24 mouse cellular contexts compared by ENCODE assay signal in genomic region chr6:37451664-37452063, GRCm38 (mm10). TPM values are rescaled to one million over a fixed set of nuclear protein-coding genes. Genes with fewer than 3 reads are reported as not detected.
DNase-seq lines count a peak whose midpoint lies in the region; ATAC-seq and TF ChIP-seq lines count a peak whose summit lies in the region.
"Had no signal": no experiment of that assay in that cellular context is flagged by ENCODE, and none has a peak within 500 bp of the region (broad histone marks: within the 10 kb centered on the region; RNA-seq: fewer than 3 reads in every experiment).

No protein-coding gene starts in this region.

- no peak overlapping the region for H3K9ac ChIP-seq in intestine, embryonic 15.5 days
- H3K9ac ChIP-seq in intestine, postnatal 0 days (ENCODE audit: low read depth, low read length) = no peak overlapping the region
- no peak overlapping the region for H3K9ac ChIP-seq in CH12.LX (ENCODE audit: insufficient read depth, low read depth)
- H3K9ac ChIP-seq: embryonic facial prominence, embryonic 12.5 days; embryonic facial prominence, embryonic 15.5 days; forebrain, embryonic 12.5 days; forebrain, embryonic 15.5 days; hindbrain, embryonic 12.5 days; hindbrain, embryonic 15.5 days had no signal

- H3K4me3 ChIP-seq in intestine, embryonic 15.5 days (replicated peaks) = no peak overlapping the region
- H3K4me3 ChIP-seq in intestine, postnatal 0 days (ENCODE audit: low read depth, low read length) = no peak overlapping the region
- H3K4me3 ChIP-seq in CH12.LX (replicated peaks in 1 of 3; ENCODE audit: low read depth in 2 of 3, low read length in 2 of 3, poor library complexity in 1 of 3) = no peak overlapping the region
- H3K4me3 ChIP-seq: embryonic facial prominence, embryonic 12.5 days; embryonic facial prominence, embryonic 15.5 days; forebrain, embryonic 12.5 days; forebrain, embryonic 15.5 days; gastrocnemius, adult 2 months; heart, adult 2 months; hindbrain, embryonic 12.5 days; hindbrain, embryonic 15.5 days had no signal

- in situ Hi-C loops in CH12.LX (cut with MboI; ENCODE audit: low pct_ligation_motif_present, low pct_unique_long_range_greater_than_20kb, low sequenced_read_pairs) = loop anchor here (10.0 kb wide), 1 partner anchor 257 kb away; no protein-coding TSS in a partner anchor

- H3K79me2 ChIP-seq in CH12.LX (replicated peaks; ENCODE audit: control insufficient read depth, extremely low read depth, insufficient read depth, poor library complexity, severe bottlenecking) = no peaks in the 10 kb centered on the region

- DNase-seq in CH12.LX (ENCODE audit: extremely low read depth) = no peak
- no peak for DNase-seq in cerebellum, adult 18-20 months
- no peak for DNase-seq in frontal cortex, postnatal 10 days (ENCODE audit: low spot score in 2 of 2)
- DNase-seq: adrenal gland, postnatal 10 days; adrenal gland, postnatal 36 days; B cell, adult 2 months; cerebellum, adult 2 months; cerebellum, adult 9-11 months; cerebellum, postnatal 25 days; gastrocnemius, adult 2 months; gastrocnemius, postnatal 14 days; heart, adult 2 months; kidney, adult 11 months had no signal

- H3K36me3 ChIP-seq in intestine, embryonic 15.5 days = no peaks in the 10 kb centered on the region
- no peaks in the 10 kb centered on the region for H3K36me3 ChIP-seq in intestine, postnatal 0 days (ENCODE audit: control insufficient read depth, insufficient read depth)
- H3K36me3 ChIP-seq in CH12.LX (replicated peaks in 1 of 2; ENCODE audit: control insufficient read depth in 1 of 2, insufficient read depth in 1 of 2, low read length in 1 of 2) = peaks cover 0 to 1% of the 10 kb centered on the region in 2 experiments
- H3K36me3 ChIP-seq: embryonic facial prominence, embryonic 12.5 days; embryonic facial prominence, embryonic 15.5 days; forebrain, embryonic 12.5 days; forebrain, embryonic 15.5 days; hindbrain, embryonic 12.5 days; hindbrain, embryonic 15.5 days had no signal

- 43% methylated on average over 4 of the region's 4 CpGs for WGBS in intestine, embryonic 15.5 days
- 28% methylated on average over 4 of the region's 4 CpGs for WGBS in intestine, postnatal 0 days

- H3K4me1 ChIP-seq in intestine, embryonic 15.5 days (replicated peaks) = no peaks in the 10 kb centered on the region
- no peaks in the 10 kb centered on the region for H3K4me1 ChIP-seq in intestine, postnatal 0 days (replicated peaks; ENCODE audit: control insufficient read depth, insufficient read depth, low read length)
- H3K4me1 ChIP-seq in CH12.LX (ENCODE audit: control insufficient read depth in 1 of 2, insufficient read depth in 2 of 2) = peaks cover 0 to 5% of the 10 kb centered on the region in 2 experiments; a peak in 2 of 4 replicates
- H3K4me1 ChIP-seq: embryonic facial prominence, embryonic 12.5 days; embryonic facial prominence, embryonic 15.5 days; forebrain, embryonic 12.5 days; forebrain, embryonic 15.5 days; hindbrain, embryonic 12.5 days; hindbrain, embryonic 15.5 days had no signal

- no peak for TF ChIP-seq RAD21 in CH12.LX (IDR thresholded peaks at IDR 0.05; ENCODE audit: low read depth, low read length)

- no peak for TF ChIP-seq POLR2A in CH12.LX (IDR thresholded peaks at IDR 0.05; ENCODE audit: low read depth, low read length)

- dilution Hi-C loops in CH12.LX (cut with MboI; ENCODE audit: extremely low pct_ligation_motif_present, extremely low pct_unique_long_range_greater_than_20kb, low sequenced_read_pairs) = no loop called here

- peak; percentile 22; the same call in 1 of the 2 replicates for ATAC-seq in intestine, embryonic 15.5 days
- no peak for ATAC-seq in intestine, postnatal 0 days
- peak; percentile 50 for ATAC-seq in granulocyte monocyte progenitor cell, adult 5-6 weeks (replicated peaks; ENCODE audit: poor library complexity, severe bottlenecking)
- ATAC-seq in megakaryocyte, adult 5-6 weeks (ENCODE audit: poor library complexity, severe bottlenecking) = peak; percentile 43
- ATAC-seq: forebrain, embryonic 15.5 days had no signal

- H3K4me2 ChIP-seq in intestine, embryonic 15.5 days (replicated peaks) = no peak overlapping the region
- H3K4me2 ChIP-seq in intestine, postnatal 0 days (replicated peaks; ENCODE audit: low read depth) = no peak overlapping the region
- peak overlapping the region; percentile 11; the same call in 1 of the 2 replicates for H3K4me2 ChIP-seq in CH12.LX (ENCODE audit: insufficient read depth, low read depth, poor library complexity, severe bottlenecking)
- H3K4me2 ChIP-seq: embryonic facial prominence, embryonic 12.5 days; embryonic facial prominence, embryonic 15.5 days; forebrain, embryonic 12.5 days; forebrain, embryonic 15.5 days; heart, embryonic 11.5 days; hindbrain, embryonic 12.5 days; hindbrain, embryonic 15.5 days had no signal

- H3K27ac ChIP-seq in intestine, embryonic 15.5 days = no peak overlapping the region
- no peak overlapping the region for H3K27ac ChIP-seq in intestine, postnatal 0 days (ENCODE audit: low read depth, low read length)
- no peak overlapping the region for H3K27ac ChIP-seq in CH12.LX (ENCODE audit: insufficient read depth, low read depth)
- H3K27ac ChIP-seq: embryonic facial prominence, embryonic 12.5 days; embryonic facial prominence, embryonic 15.5 days; forebrain, embryonic 12.5 days; forebrain, embryonic 15.5 days; gastrocnemius, adult 2 months; heart, adult 2 months; hindbrain, embryonic 12.5 days; hindbrain, embryonic 15.5 days had no signal

- no peaks in the 10 kb centered on the region; the same call in 1 of the 2 replicates for H3K9me3 ChIP-seq in intestine, embryonic 15.5 days
- H3K9me3 ChIP-seq in intestine, postnatal 0 days (ENCODE audit: control insufficient read depth) = no peaks in the 10 kb centered on the region
- no peaks in the 10 kb centered on the region for H3K9me3 ChIP-seq in CH12.LX (replicated peaks; ENCODE audit: low read length)
- H3K9me3 ChIP-seq: embryonic facial prominence, embryonic 12.5 days; embryonic facial prominence, embryonic 15.5 days; forebrain, embryonic 12.5 days; forebrain, embryonic 15.5 days; hindbrain, embryonic 12.5 days; hindbrain, embryonic 15.5 days had no signal

- TF ChIP-seq CTCF in intestine, postnatal 0 days (IDR thresholded peaks at IDR 0.05; ENCODE audit: low read depth) = no peak
- no peak for TF ChIP-seq CTCF in CH12.LX (conservative IDR thresholded peaks at IDR 0.05 in 1 of 2, IDR thresholded peaks at IDR 0.05 in 1 of 2; ENCODE audit: low read depth in 2 of 2, low read length in 2 of 2)

- TF ChIP-seq EP300 in CH12.LX (IDR thresholded peaks at IDR 0.05; ENCODE audit: low read length) = no peak

- H3K27me3 ChIP-seq in intestine, embryonic 15.5 days (replicated peaks) = no peaks in the 10 kb centered on the region
- H3K27me3 ChIP-seq in intestine, postnatal 0 days (replicated peaks; ENCODE audit: control insufficient read depth, insufficient read depth, low read length) = no peaks in the 10 kb centered on the region
- H3K27me3 ChIP-seq in CH12.LX (replicated peaks) = no peaks in the 10 kb centered on the region
- H3K27me3 ChIP-seq: embryonic facial prominence, embryonic 12.5 days; embryonic facial prominence, embryonic 15.5 days; forebrain, embryonic 12.5 days; forebrain, embryonic 15.5 days; hindbrain, embryonic 12.5 days; hindbrain, embryonic 15.5 days had no signal

TF ChIP-seq in CH12.LX, 34 proteins besides CTCF, POLR2A, EP300 and RAD21:
- TF ChIP-seq JUND (conservative IDR thresholded peaks at IDR 0.05; ENCODE audit: low read depth, low read length) = no peak
- no peak for TF ChIP-seq ZKSCAN1 (IDR thresholded peaks at IDR 0.05; ENCODE audit: borderline replicate concordance, low read depth, low read length)
TF ChIP-seq in CH12.LX: peak in this region for 0.

RNA-seq across cellular contexts. Expression of gene Creb3l2, which starts 9.7 kb away (rescaled TPM):
- 15.6 and 15.8 TPM in 2 replicates for polyA plus RNA-seq in intestine, embryonic 15.5 days (2015; fragmentation: Nextera tagmentation; extraction: Ambion mirVana)
- 9.9 and 10.0 TPM in 2 replicates for polyA plus RNA-seq in intestine, postnatal 0 days (2015; fragmentation: Nextera tagmentation; extraction: Ambion mirVana)
- total RNA-seq in CH12.LX (2012; rRNA removed) (7.0 and 8.7 TPM in 2 replicates), CH12.LX (2014; rRNA removed) (1.3 and 1.5 TPM in 2 replicates)
- polyA plus RNA-seq in CH12.LX (2012; ENCODE audit: insufficient read length, low read depth) = 6.6 and 8.5 TPM in 2 replicates
- total RNA-seq in granulocyte monocyte progenitor cell, adult 5-6 weeks (2014; fragmentation: Nextera tagmentation) = 12.1 and 12.4 TPM in 2 replicates
- 3.9 and 4.2 TPM in 2 replicates for total RNA-seq in granulocyte monocyte progenitor cell, adult 5-6 weeks (2017)
- total RNA-seq in megakaryocyte, adult 5-6 weeks (2015) = 7.8 and 8.0 TPM in 2 replicates
- 2.8 and 3.0 TPM in 2 replicates for total RNA-seq in megakaryocyte, adult 5-6 weeks (2017)
